Mouse (Mus musculus): ENCODE results near the gene March1.

Gene March1

GRCm38 (mm10) chr8:65987665-65988064 lies 370.0 kb downstream of the March1 start:
- no peak for DNase-seq (ENCODE audit: low spot score in 2 of 2)

- DNase-seq (ENCODE audit: low spot score in 2 of 2), result no peak
Measured at GRCm38 (mm10) chr8:66022815-66023214, 405.1 kb downstream of the March1 start.

- DNase-seq (ENCODE audit: low spot score in 2 of 2), result no peak
Measured at GRCm38 (mm10) chr8:66033651-66034050, 416.0 kb downstream of the March1 start.

GRCm38 (mm10) chr8:66034429-66034828 lies 416.7 kb downstream of the March1 start:
- no peak for DNase-seq (ENCODE audit: low spot score in 2 of 2)

- no peak for DNase-seq (ENCODE audit: low spot score in 2 of 2)
Measured at GRCm38 (mm10) chr8:66094152-66094551, 476.5 kb downstream of the March1 start.

- DNase-seq (ENCODE audit: low spot score in 2 of 2), result no peak
Measured at GRCm38 (mm10) chr8:66098148-66098547, 480.4 kb downstream of the March1 start.

- DNase-seq (ENCODE audit: low spot score in 2 of 2), result no peak
Measured at GRCm38 (mm10) chr8:66119294-66119693, 501.6 kb downstream of the March1 start.

- DNase-seq (ENCODE audit: low spot score in 2 of 2), result no peak
Measured at GRCm38 (mm10) chr8:66159648-66160047, 541.9 kb downstream of the March1 start.

- no peak for DNase-seq (ENCODE audit: low spot score in 2 of 2)
Measured at GRCm38 (mm10) chr8:66166835-66167234, 549.1 kb downstream of the March1 start.

- DNase-seq (ENCODE audit: low spot score in 2 of 2), result no peak
Measured at GRCm38 (mm10) chr8:66167405-66168173, 549.9 kb downstream of the March1 start.

- DNase-seq (ENCODE audit: low spot score in 2 of 2), result no peak
Measured at GRCm38 (mm10) chr8:66179336-66179735, 561.6 kb downstream of the March1 start.

GRCm38 (mm10) chr8:66181265-66181664 lies 563.6 kb downstream of the March1 start:
- DNase-seq (ENCODE audit: low spot score in 2 of 2), result no peak

GRCm38 (mm10) chr8:66182257-66182656 lies 564.6 kb downstream of the March1 start:
- DNase-seq (ENCODE audit: low spot score in 2 of 2), result no peak

- no peak for DNase-seq (ENCODE audit: low spot score in 2 of 2)
Measured at GRCm38 (mm10) chr8:66183454-66183853, 565.8 kb downstream of the March1 start.

- DNase-seq (ENCODE audit: low spot score in 2 of 2), result no peak
Measured at GRCm38 (mm10) chr8:66185226-66185625, 567.5 kb downstream of the March1 start.

- no peak for DNase-seq (ENCODE audit: low spot score in 2 of 2)
Measured at GRCm38 (mm10) chr8:66194416-66194815, 576.7 kb downstream of the March1 start.

GRCm38 (mm10) chr8:66200169-66200568 lies 582.5 kb downstream of the March1 start:
- no peak for DNase-seq (ENCODE audit: low spot score in 2 of 2)

GRCm38 (mm10) chr8:66203814-66204438 lies 586.2 kb downstream of the March1 start:
- DNase-seq (ENCODE audit: low spot score in 2 of 2), result no peak

GRCm38 (mm10) chr8:66209553-66209952 lies 591.9 kb downstream of the March1 start:
- no peak for DNase-seq (ENCODE audit: low spot score in 2 of 2)

GRCm38 (mm10) chr8:66210294-66210693 lies 592.6 kb downstream of the March1 start:
- no peak for DNase-seq (ENCODE audit: low spot score in 2 of 2)

- DNase-seq (ENCODE audit: low spot score in 2 of 2), result no peak
Measured at GRCm38 (mm10) chr8:66219974-66220373, 602.3 kb downstream of the March1 start.

- DNase-seq (ENCODE audit: low spot score in 2 of 2), result no peak
Measured at GRCm38 (mm10) chr8:66229931-66230330, 612.2 kb downstream of the March1 start.

GRCm38 (mm10) chr8:66269546-66269945 lies 651.8 kb downstream of the March1 start:
- DNase-seq (ENCODE audit: low spot score in 2 of 2), result no peak
